Mouse (Mus musculus) bone marrow, adult 2 months (tissue): Measurements from ENCODE around the gene Alox5ap.

Experiments
- CTCF ChIP-seq: fragments of 200-500 bp; IDR thresholded peaks from 2 replicates; pipeline ENCODE4 v1.5.1; 2011; ENCODE audit warnings: low read length, control low read depth; ENCODE audit not compliant: control insufficient read depth, insufficient read depth
- POLR2A ChIP-seq: fragments of 200-500 bp; IDR thresholded peaks from 2 replicates; pipeline ENCODE4 v1.6.1; 2011; ENCODE audit warnings: low read depth, mild to moderate bottlenecking, control low read depth, low read length, borderline replicate concordance; ENCODE audit not compliant: control insufficient read depth

GRCm38 (mm10) chr5:149332787-149333186, 68.2 kb downstream of the Alox5ap start:
- TF ChIP-seq CTCF (no peak), POLR2A (no peak)
